Mouse (Mus musculus): ENCODE results near the gene Trip10.

- TF ChIP-seq EP300 (IDR thresholded peaks at IDR 0.05; ENCODE audit: low read depth) (no peak), CTCF (IDR thresholded peaks at IDR 0.05; ENCODE audit: low read depth) (no peak)
These were observed 18.5 kb upstream of the Trip10 start for GRCm38 (mm10) chr17:57230728-57231125.
